Mouse (Mus musculus): Measurements from ENCODE around the gene Ftsj1. TPM values are rescaled to one million over a fixed set of nuclear protein-coding genes. Genes with fewer than 3 reads are reported as not detected.

Gene Ftsj1
- polyA plus RNA-seq, 1 experiment from 2014 or later, result 50.5 TPM

DNA sequence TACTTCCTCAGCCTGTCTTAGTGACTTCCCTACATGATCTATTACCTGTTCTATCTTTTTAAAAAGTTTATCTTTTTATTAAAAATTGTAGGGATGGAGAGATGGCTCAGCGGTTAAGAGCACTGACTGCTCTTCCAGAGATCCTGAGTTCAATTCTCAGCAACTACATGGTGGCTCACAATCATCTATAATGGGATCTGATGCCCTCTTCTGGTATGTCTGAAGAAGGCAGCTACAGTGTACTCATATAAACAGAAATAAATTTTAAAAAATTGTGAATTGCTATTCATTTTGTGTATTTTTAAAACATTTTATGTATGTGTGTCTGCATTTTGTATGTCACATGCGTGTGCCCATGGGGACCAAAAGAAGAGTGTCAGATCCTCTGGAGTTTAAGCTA is 4.5 kb downstream of the Ftsj1 start:
- no peaks in the 10 kb centered on the region for H3K4me1 ChIP-seq
- no peaks in the 10 kb centered on the region for H3K27me3 ChIP-seq (replicated peaks; ENCODE audit: low read depth, poor library complexity, severe bottlenecking)
- H3K9me3 ChIP-seq, result no peaks in the 10 kb centered on the region
- no peak overlapping the region for H3K4me3 ChIP-seq
- 89% methylated on average over 2 of the region's 2 CpGs for WGBS
- H3K27ac ChIP-seq (replicated peaks), result no peak overlapping the region
- H3K36me3 ChIP-seq (replicated peaks), result peaks cover 32% of the 10 kb centered on the region
- no peak for DNase-seq (ENCODE audit: low spot score)

GRCm38 (mm10) chrX:8238804-8239395 is 13.3 kb downstream of the Ftsj1 start:
- Histone ChIP-seq H3K36me3 (replicated peaks) (peaks cover 21% of the 10 kb centered on the region), H3K9me3 (no peaks in the 10 kb centered on the region), H3K27ac (replicated peaks) (no peak overlapping the region), H3K27me3 (replicated peaks; ENCODE audit: low read depth, poor library complexity, severe bottlenecking) (no peaks in the 10 kb centered on the region), H3K4me3 (no peak overlapping the region), H3K4me1 (no peaks in the 10 kb centered on the region)
- DNase-seq (ENCODE audit: low spot score), result no peak
- 79% methylated on average over 13 of the region's 13 CpGs for WGBS

DNA sequence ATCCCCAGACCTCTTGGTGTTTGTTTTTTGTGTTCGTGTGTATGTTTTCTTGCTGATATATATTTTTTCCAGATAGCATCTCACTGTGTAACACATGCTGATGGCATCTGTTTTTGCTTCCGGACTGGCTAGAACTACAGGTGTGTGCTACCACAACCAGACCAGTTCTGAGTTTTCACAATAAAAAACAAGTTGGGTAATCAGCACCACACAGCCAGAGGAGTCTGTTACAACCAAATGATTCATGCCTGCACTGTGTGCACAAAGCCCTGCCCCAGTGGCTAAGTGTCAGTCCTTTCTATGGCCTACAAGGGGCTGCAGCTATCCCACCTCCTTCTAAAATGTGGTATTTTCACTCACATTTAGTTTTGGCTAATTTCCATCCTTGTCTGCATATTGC is 15.5 kb downstream of the Ftsj1 start:
- Histone ChIP-seq H3K9me3 (no peaks in the 10 kb centered on the region), H3K4me1 (no peaks in the 10 kb centered on the region), H3K36me3 (replicated peaks) (peaks cover 13% of the 10 kb centered on the region), H3K27me3 (replicated peaks; ENCODE audit: low read depth, poor library complexity, severe bottlenecking) (no peaks in the 10 kb centered on the region), H3K4me3 (no peak overlapping the region), H3K27ac (replicated peaks) (no peak overlapping the region)
- no peak for DNase-seq (ENCODE audit: low spot score)
- WGBS, result 88% methylated on average over 2 of the region's 2 CpGs

DNA sequence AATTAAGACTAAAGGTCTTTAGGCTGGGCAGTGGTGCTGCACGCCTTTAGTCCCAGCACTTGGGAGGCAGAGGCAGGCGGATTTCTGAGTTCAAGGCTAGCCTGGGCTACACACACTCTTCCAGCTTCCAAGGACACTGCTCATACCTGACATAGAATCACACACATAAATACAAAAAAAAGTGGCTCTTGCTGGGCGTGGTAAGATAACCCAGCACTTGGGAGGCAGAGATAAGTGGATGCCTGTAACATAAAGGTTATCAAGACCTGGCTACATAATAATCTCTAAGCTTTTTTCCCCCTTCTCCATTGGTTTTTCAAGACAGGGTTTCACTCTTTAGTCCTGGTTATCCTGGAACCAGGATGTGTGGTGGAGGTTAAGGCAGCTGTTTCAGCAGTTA is 18.6 kb downstream of the Ftsj1 start:
- WGBS, result 78% methylated on average over 3 of the region's 3 CpGs
- Histone ChIP-seq H3K27me3 (replicated peaks; ENCODE audit: low read depth, poor library complexity, severe bottlenecking) (no peaks in the 10 kb centered on the region), H3K4me3 (no peak overlapping the region), H3K27ac (replicated peaks) (no peak overlapping the region), H3K36me3 (replicated peaks) (no peaks in the 10 kb centered on the region), H3K4me1 (no peaks in the 10 kb centered on the region), H3K9me3 (no peaks in the 10 kb centered on the region)
- DNase-seq (ENCODE audit: low spot score), result no peak

GRCm38 (mm10) chrX:8230272-8230671 is 21.9 kb downstream of the Ftsj1 start:
- Histone ChIP-seq H3K9me3 (no peaks in the 10 kb centered on the region), H3K27me3 (replicated peaks; ENCODE audit: low read depth, poor library complexity, severe bottlenecking) (no peaks in the 10 kb centered on the region), H3K4me1 (no peaks in the 10 kb centered on the region), H3K27ac (replicated peaks) (no peak overlapping the region), H3K36me3 (replicated peaks) (no peaks in the 10 kb centered on the region), H3K4me3 (no peak overlapping the region)
- no peak for DNase-seq (ENCODE audit: low spot score)
- 75% methylated on average over 4 of the region's 4 CpGs for WGBS

DNA sequence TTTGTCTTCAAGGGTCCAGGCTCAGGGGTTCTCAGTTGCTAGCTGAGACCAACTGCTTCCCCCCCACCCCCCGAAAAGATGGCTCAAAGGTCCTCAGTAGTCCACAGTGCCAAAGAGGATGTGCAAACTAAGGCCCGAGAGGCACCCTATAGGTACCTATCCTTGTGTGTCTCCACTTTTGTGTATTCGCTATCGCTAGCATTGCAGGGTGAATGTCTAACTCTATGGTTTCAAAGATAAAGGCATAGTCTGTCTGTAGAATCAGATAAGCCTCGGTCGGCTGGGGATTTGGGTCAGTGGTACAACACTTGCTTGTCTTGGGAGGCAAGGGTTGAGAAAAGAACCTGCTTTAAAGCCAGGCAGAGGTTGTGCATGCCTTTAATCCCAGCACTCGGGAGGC is 28.7 kb downstream of the Ftsj1 start:
- Histone ChIP-seq H3K9me3 (no peaks in the 10 kb centered on the region), H3K27ac (replicated peaks) (no peak overlapping the region), H3K27me3 (replicated peaks; ENCODE audit: low read depth, poor library complexity, severe bottlenecking) (peaks cover 10% of the 10 kb centered on the region), H3K4me3 (no peak overlapping the region), H3K4me1 (no peaks in the 10 kb centered on the region), H3K36me3 (replicated peaks) (no peaks in the 10 kb centered on the region)
- 89% methylated on average over 7 of the region's 7 CpGs for WGBS
- DNase-seq (ENCODE audit: low spot score), result no peak

- no peak for DNase-seq (ENCODE audit: low spot score)
- Histone ChIP-seq H3K27me3 (replicated peaks; ENCODE audit: low read depth, poor library complexity, severe bottlenecking) (peaks cover 14% of the 10 kb centered on the region), H3K4me3 (no peak overlapping the region), H3K9me3 (no peaks in the 10 kb centered on the region), H3K4me1 (no peaks in the 10 kb centered on the region), H3K36me3 (replicated peaks) (no peaks in the 10 kb centered on the region), H3K27ac (replicated peaks) (no peak overlapping the region)
- 52% methylated on average over 7 of the region's 7 CpGs for WGBS
Measured at GRCm38 (mm10) chrX:8222678-8223421, 29.4 kb downstream of the Ftsj1 start.

DNA sequence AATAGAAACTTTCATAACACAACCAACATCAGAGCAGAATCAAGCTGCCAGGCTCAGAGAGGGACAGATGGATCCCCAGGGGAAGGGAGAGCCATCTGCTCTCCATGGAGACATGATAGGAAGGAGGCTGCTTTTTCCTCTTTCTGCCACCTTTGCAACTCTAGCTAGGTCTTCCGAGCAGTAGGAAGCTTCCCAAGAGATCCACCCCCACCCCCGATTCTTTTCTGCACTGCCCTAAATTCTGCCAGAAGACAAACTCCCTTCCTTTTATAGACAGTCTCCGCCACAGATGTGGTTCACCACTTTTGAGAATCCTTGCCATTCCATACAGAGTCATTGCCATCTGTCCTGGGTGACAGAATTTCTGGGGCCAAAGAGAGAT is 29.9 kb downstream of the Ftsj1 start:
- WGBS, result 68% methylated on average over 3 of the region's 3 CpGs
- no peaks in the 10 kb centered on the region for H3K9me3 ChIP-seq
- DNase-seq (ENCODE audit: low spot score), result no peak
- no peaks in the 10 kb centered on the region for H3K4me1 ChIP-seq
- no peak overlapping the region for H3K27ac ChIP-seq (replicated peaks)
- no peak overlapping the region for H3K4me3 ChIP-seq
- H3K27me3 ChIP-seq (replicated peaks; ENCODE audit: low read depth, poor library complexity, severe bottlenecking), result peaks cover 15% of the 10 kb centered on the region
- no peaks in the 10 kb centered on the region for H3K36me3 ChIP-seq (replicated peaks)

GRCm38 (mm10) chrX:8219651-8220050 is 32.6 kb downstream of the Ftsj1 start:
- Histone ChIP-seq H3K36me3 (replicated peaks) (no peaks in the 10 kb centered on the region), H3K27me3 (replicated peaks; ENCODE audit: low read depth, poor library complexity, severe bottlenecking) (peaks cover 15% of the 10 kb centered on the region), H3K4me3 (no peak overlapping the region), H3K4me1 (no peaks in the 10 kb centered on the region), H3K27ac (replicated peaks) (no peak overlapping the region), H3K9me3 (no peaks in the 10 kb centered on the region)
- DNase-seq (ENCODE audit: low spot score), result no peak
- WGBS, result 32% methylated on average over 8 of the region's 8 CpGs

DNA sequence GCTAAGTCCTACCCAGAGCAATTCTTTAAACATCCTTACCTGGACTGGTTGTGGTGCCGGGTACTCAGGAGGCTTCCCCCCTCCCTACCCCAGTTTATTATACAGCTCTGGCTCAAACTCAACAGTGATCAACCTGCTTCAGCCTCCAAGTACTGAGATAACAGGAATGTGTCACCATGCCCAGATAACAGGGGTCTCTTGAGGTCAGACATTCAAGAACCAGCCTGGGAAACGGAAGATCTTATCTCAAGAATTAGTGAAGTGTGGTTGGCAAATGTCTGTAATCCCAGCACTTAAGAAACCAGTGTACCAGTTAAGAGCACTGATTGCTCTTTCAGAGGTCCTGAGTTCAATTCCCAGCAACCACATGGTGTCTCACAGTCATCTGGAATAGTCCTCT is 34.1 kb downstream of the Ftsj1 start:
- H3K27ac ChIP-seq (replicated peaks), result no peak overlapping the region
- DNase-seq (ENCODE audit: low spot score), result no peak
- H3K4me3 ChIP-seq, result no peak overlapping the region
- H3K36me3 ChIP-seq (replicated peaks), result no peaks in the 10 kb centered on the region
- 55% methylated on average over 2 of the region's 2 CpGs for WGBS
- H3K27me3 ChIP-seq (replicated peaks; ENCODE audit: low read depth, poor library complexity, severe bottlenecking), result peaks cover 15% of the 10 kb centered on the region
- no peaks in the 10 kb centered on the region for H3K9me3 ChIP-seq
- no peaks in the 10 kb centered on the region for H3K4me1 ChIP-seq

- Histone ChIP-seq H3K4me3 (no peak overlapping the region), H3K27me3 (replicated peaks; ENCODE audit: low read depth, poor library complexity, severe bottlenecking) (peaks cover 15% of the 10 kb centered on the region), H3K27ac (replicated peaks) (no peak overlapping the region), H3K4me1 (no peaks in the 10 kb centered on the region), H3K9me3 (no peaks in the 10 kb centered on the region), H3K36me3 (replicated peaks) (no peaks in the 10 kb centered on the region)
- 34% methylated on average over 6 of the region's 6 CpGs for WGBS
- no peak for DNase-seq (ENCODE audit: low spot score)
Measured at GRCm38 (mm10) chrX:8217383-8217782, 34.8 kb downstream of the Ftsj1 start.

GRCm38 (mm10) chrX:8211490-8212207 is 40.6 kb downstream of the Ftsj1 start:
- 80% methylated on average over 7 of the region's 7 CpGs for WGBS
- H3K4me3 ChIP-seq, result no peak overlapping the region
- H3K9me3 ChIP-seq, result no peaks in the 10 kb centered on the region
- no peaks in the 10 kb centered on the region for H3K27me3 ChIP-seq (replicated peaks; ENCODE audit: low read depth, poor library complexity, severe bottlenecking)
- no peaks in the 10 kb centered on the region for H3K36me3 ChIP-seq (replicated peaks)
- no peaks in the 10 kb centered on the region for H3K4me1 ChIP-seq
- no peak overlapping the region for H3K27ac ChIP-seq (replicated peaks)
- DNase-seq (ENCODE audit: low spot score), result no peak

GRCm38 (mm10) chrX:8209720-8210119 is 42.5 kb downstream of the Ftsj1 start:
- Histone ChIP-seq H3K4me3 (no peak overlapping the region), H3K36me3 (replicated peaks) (no peaks in the 10 kb centered on the region), H3K27ac (replicated peaks) (no peak overlapping the region), H3K4me1 (0 out of 2 replicates have a peak, but pooled peaks cover 3% of the 10 kb centered on the region), H3K9me3 (no peaks in the 10 kb centered on the region), H3K27me3 (replicated peaks; ENCODE audit: low read depth, poor library complexity, severe bottlenecking) (no peaks in the 10 kb centered on the region)
- DNase-seq (ENCODE audit: low spot score), result no peak
- 71% methylated on average over 2 of the region's 2 CpGs for WGBS
